Mouse (Mus musculus): ENCODE measurements around the gene Galnt14. TPM values are rescaled to one million over a fixed set of nuclear protein-coding genes. Genes with fewer than 3 reads are reported as not detected.

Gene Galnt14
- polyA plus RNA-seq, 1 experiment, result 0.12 TPM

- DNase-seq (ENCODE audit: low read depth, low spot score), result no peak
Measured at GRCm38 (mm10) chr17:73449104-73449503, 261.1 kb downstream of the Galnt14 start.

Other genes starting within 250 kb of the Galnt14 start
- 4.3 and 5.3 TPM in 2 replicates for gene Ehd3, start 93.7 kb upstream of the Galnt14 start, polyA plus RNA-seq (2012; rRNA removed)
- gene Xdh, start 239.7 kb upstream of the Galnt14 start, polyA plus RNA-seq (2012; rRNA removed), result 126 and 243 TPM in 2 replicates